Comparison of ENCODE assay signal across 34 mouse cellular contexts in genomic region chr10:85054876-85055275, GRCm38 (mm10). TPM values are rescaled to one million over a fixed set of nuclear protein-coding genes. Genes with fewer than 3 reads are reported as not detected.
"Had no signal": no experiment of that assay in that cellular context is flagged by ENCODE, and none has a peak within 500 bp of the region (broad histone marks: within the 10 kb centered on the region; RNA-seq: fewer than 3 reads in every experiment).

No protein-coding gene starts in this region.

- H3K36me3 ChIP-seq: limb, embryonic 10.5 days; limb, embryonic 12.5 days; limb, embryonic 13.5 days; limb, embryonic 15.5 days; liver, embryonic 12.5 days; liver, embryonic 13.5 days; liver, embryonic 15.5 days; lung, embryonic 15.5 days; midbrain, embryonic 10.5 days; midbrain, embryonic 12.5 days; midbrain, embryonic 13.5 days; midbrain, embryonic 15.5 days; neural tube, embryonic 12.5 days had no signal

- H3K4me2 ChIP-seq: limb, embryonic 12.5 days; limb, embryonic 13.5 days; limb, embryonic 15.5 days; liver, embryonic 11.5 days; liver, embryonic 12.5 days; liver, embryonic 13.5 days; liver, embryonic 15.5 days; lung, embryonic 14.5 days; lung, embryonic 15.5 days; midbrain, embryonic 11.5 days; midbrain, embryonic 12.5 days; midbrain, embryonic 13.5 days; midbrain, embryonic 15.5 days; neural tube, embryonic 12.5 days had no signal

- H3K27ac ChIP-seq: limb, embryonic 10.5 days; limb, embryonic 12.5 days; limb, embryonic 13.5 days; limb, embryonic 15.5 days; liver, embryonic 12.5 days; liver, embryonic 13.5 days; liver, embryonic 14.5 days; liver, embryonic 15.5 days; lung, embryonic 15.5 days; macrophage; midbrain, embryonic 10.5 days; midbrain, embryonic 12.5 days; midbrain, embryonic 13.5 days; midbrain, embryonic 15.5 days; neural tube, embryonic 12.5 days had no signal

- DNase-seq: left cerebral cortex, postnatal 4 days; liver; liver, embryonic 13.5 days; liver, postnatal 0 days; lung, adult 18-20 months; lung, adult 2 months; lung, embryonic 14.5 days; lung, postnatal 10 days; lung, postnatal 14 days; lung, postnatal 36 days; lung, postnatal 4 days; midbrain, embryonic 14.5 days had no signal

- ATAC-seq: liver, embryonic 12.5 days; liver, postnatal 0 days; lung, postnatal 0 days; midbrain, embryonic 13.5 days; midbrain, embryonic 15.5 days; midbrain, embryonic 16.5 days had no signal

- H3K9me3 ChIP-seq: limb, embryonic 10.5 days; limb, embryonic 12.5 days; limb, embryonic 15.5 days; liver, embryonic 12.5 days; liver, embryonic 13.5 days; liver, embryonic 15.5 days; lung, embryonic 15.5 days; midbrain, embryonic 10.5 days; midbrain, embryonic 12.5 days; midbrain, embryonic 13.5 days; midbrain, embryonic 15.5 days; neural tube, embryonic 12.5 days had no signal

- H3K4me1 ChIP-seq: limb, embryonic 10.5 days; limb, embryonic 12.5 days; limb, embryonic 13.5 days; limb, embryonic 15.5 days; liver, embryonic 12.5 days; liver, embryonic 13.5 days; liver, embryonic 15.5 days; lung, embryonic 15.5 days; megakaryocyte, embryonic 14.5 days; midbrain, embryonic 12.5 days; midbrain, embryonic 13.5 days; midbrain, embryonic 15.5 days; neural tube, embryonic 12.5 days had no signal

- H3K4me3 ChIP-seq: limb, embryonic 10.5 days; limb, embryonic 12.5 days; limb, embryonic 13.5 days; limb, embryonic 15.5 days; liver, embryonic 12.5 days; liver, embryonic 13.5 days; liver, embryonic 15.5 days; lung, embryonic 15.5 days; megakaryocyte, embryonic 14.5 days; midbrain, embryonic 10.5 days; midbrain, embryonic 12.5 days; midbrain, embryonic 13.5 days; midbrain, embryonic 15.5 days; myocyte; neural tube, embryonic 12.5 days had no signal

- H3K9ac ChIP-seq: limb, embryonic 12.5 days; limb, embryonic 13.5 days; limb, embryonic 15.5 days; liver, embryonic 12.5 days; liver, embryonic 13.5 days; liver, embryonic 14.5 days; liver, embryonic 15.5 days; liver, postnatal 0 days; lung, embryonic 14.5 days; lung, embryonic 15.5 days; midbrain, embryonic 12.5 days; midbrain, embryonic 13.5 days; midbrain, embryonic 15.5 days; neural tube, embryonic 12.5 days had no signal

- H3K27me3 ChIP-seq: limb, embryonic 13.5 days; limb, embryonic 15.5 days; liver, embryonic 12.5 days; liver, embryonic 13.5 days; liver, embryonic 15.5 days; lung, embryonic 15.5 days; midbrain, embryonic 12.5 days; midbrain, embryonic 13.5 days; midbrain, embryonic 15.5 days; neural tube, embryonic 12.5 days had no signal

RNA-seq across cellular contexts. Expression of gene Fhl4, which starts 47.4 kb away (rescaled TPM):
- total RNA-seq: monocyte, adult 5-6 weeks had no signal
- polyA plus RNA-seq: liver, adult 2 months had no signal
